Mouse (Mus musculus) T-helper 17 cell (primary cell): Measurements from ENCODE around the gene Cdk5.

Experiments used
- in situ Hi-C, 2 experiments: fragments of 300-600 bp; cut with MboI, MseI; formaldehyde crosslinking; loops; 1 replicate in 1 of 2; 2 replicates in 1 of 2; pipeline ENCODE4 v1.15.1; 2025; ENCODE audit warnings: high pct_unique_total_duplicates in 2 of 2

Cdk5 gene

DNA sequence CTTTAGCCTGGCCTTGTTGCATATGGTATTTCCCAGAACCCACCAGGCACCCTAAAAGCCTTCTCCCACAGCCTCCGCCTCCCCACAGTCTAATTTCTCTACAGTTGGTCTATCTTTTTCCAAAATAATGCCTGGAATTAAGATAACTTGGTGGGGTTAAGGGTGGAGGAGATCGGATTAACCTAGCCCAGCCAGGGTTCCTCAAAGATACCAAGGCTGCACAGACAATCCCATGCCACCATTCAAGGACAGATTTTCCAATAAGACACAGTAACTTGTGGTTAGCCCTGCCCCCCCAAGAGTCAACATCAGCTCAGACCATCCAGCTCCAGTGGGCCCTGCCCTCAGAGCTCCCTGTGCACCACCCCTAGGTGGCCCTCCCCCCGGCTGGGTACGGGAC lies 42.8 kb downstream of the Cdk5 start:
- in situ Hi-C loops: no loop called here

GRCm38 (mm10) chr5:24379501-24379900 lies 43.8 kb downstream of the Cdk5 start:
- in situ Hi-C loops: no loop called here

GRCm38 (mm10) chr5:24378700-24379099 lies 44.6 kb downstream of the Cdk5 start:
- in situ Hi-C loops: no loop called here

- in situ Hi-C loops: no loop called here
Observed at GRCm38 (mm10) chr5:24374666-24375328, 48.5 kb downstream of the Cdk5 start.

DNA sequence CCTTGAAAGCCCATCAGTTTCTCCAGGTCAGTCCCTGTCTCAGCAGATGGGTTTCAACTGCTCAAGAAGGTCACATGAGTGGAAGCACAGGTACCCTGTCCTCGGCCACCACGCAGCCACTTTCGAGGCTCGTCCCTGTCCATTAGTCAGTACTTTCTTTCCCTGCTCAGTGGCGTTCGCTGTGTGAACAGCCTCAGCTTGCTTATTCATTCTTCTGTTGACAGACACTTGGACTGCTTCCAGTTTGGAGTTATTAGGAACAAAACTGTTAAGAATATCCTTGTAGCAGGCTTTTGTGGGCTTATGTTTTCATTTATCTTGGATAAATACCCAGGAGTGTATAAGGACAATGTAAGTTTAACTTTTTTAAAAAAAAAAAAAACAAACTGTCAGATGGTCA lies 49.1 kb downstream of the Cdk5 start:
- in situ Hi-C loops: no loop called here

- in situ Hi-C loops: no loop called here
Observed at GRCm38 (mm10) chr5:24373807-24374206, 49.5 kb downstream of the Cdk5 start.

- in situ Hi-C loops: no loop called here
Observed at GRCm38 (mm10) chr5:24369767-24370166, 53.6 kb downstream of the Cdk5 start.
